Mouse (Mus musculus) bone marrow macrophage, adult 2 months (primary cell): ENCODE measurements around the gene Sort1.

Experiments
- CTCF ChIP-seq: IDR thresholded peaks from 2 replicates; pipeline ENCODE4 v1.5.1; 2012; ENCODE audit warnings: low read depth, mild to moderate bottlenecking, low read length, moderate library complexity
- POLR2A ChIP-seq: IDR thresholded peaks from 2 replicates; pipeline ENCODE4 v1.6.1; 2012; ENCODE audit warnings: mild to moderate bottlenecking, low read depth, low read length, borderline replicate concordance

DNA sequence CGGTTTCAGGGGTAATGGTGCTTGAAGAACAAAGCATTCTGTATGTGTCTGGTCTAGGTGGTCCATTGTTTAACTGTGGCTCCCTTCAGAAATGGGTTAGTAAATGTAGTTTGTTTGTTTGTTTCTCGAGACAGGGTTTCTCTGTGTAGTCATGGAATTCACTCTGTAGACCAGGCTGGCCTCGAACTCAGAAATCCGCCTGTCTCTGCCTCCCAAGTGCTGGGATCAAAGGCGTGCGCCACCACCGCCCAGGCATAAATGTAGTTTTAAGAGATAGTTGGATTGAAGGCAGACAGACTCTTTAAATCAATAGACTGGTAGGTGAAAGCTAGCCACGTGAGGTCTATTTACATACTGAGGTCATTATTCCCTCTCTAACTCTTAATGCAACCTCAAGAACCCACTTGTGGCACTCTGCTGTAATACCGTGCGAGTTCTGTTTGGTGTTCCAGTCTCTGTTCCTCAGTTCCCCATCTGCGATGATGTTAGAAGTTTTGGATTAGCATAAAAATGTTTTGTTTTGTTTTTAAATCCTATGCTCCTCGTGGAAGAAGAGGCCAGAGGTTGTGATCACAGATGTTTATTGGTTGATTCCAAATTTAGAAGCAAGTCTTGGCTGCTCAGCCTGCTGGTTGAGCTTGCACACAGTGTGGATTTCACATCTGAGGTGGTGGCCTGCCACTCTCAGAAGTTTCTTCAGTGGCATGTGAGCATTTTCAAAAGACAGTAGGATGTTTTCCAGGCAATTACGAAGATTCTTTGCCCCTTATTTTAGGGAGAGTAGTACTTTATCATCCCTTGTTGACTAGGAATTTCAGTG lies 5.6 kb downstream of the Sort1 start:
- TF ChIP-seq POLR2A (no peak), CTCF (no peak)
